Mouse (Mus musculus) ES-E14 (cell line): ENCODE measurements around the gene Rbfox3.

Experiments
- CHD2 ChIP-seq: IDR thresholded peaks from 2 replicates; pipeline ENCODE4 v1.6.1; 2014; ENCODE audit warnings: mild to moderate bottlenecking, low read depth, low read length, inconsistent platforms
- HCFC1 ChIP-seq: IDR thresholded peaks from 2 replicates; pipeline ENCODE4 v1.6.1; 2012; ENCODE audit warnings: low read length, inconsistent platforms, borderline replicate concordance; ENCODE audit not compliant: insufficient read depth
- MAFK ChIP-seq: IDR thresholded peaks from 2 replicates; pipeline ENCODE4 v1.6.1; 2014; ENCODE audit warnings: mild to moderate bottlenecking, low read depth, low read length, inconsistent platforms; ENCODE audit not compliant: insufficient read depth
- ZC3H11A ChIP-seq: IDR thresholded peaks from 2 replicates; pipeline ENCODE4 v1.6.1; 2012; ENCODE audit warnings: low read depth, mild to moderate bottlenecking, inconsistent platforms, low read length, borderline replicate concordance
- ZNF384 ChIP-seq: IDR thresholded peaks from 2 replicates; pipeline ENCODE4 v1.6.1; 2012; ENCODE audit warnings: low read depth, low read length, inconsistent platforms

GRCm38 (mm10) chr11:118881786-118882495, 29.5 kb downstream of the Rbfox3 start:
- TF ChIP-seq ZNF384 (no peak), CHD2 (no peak), HCFC1 (no peak), ZC3H11A (no peak), MAFK (no peak)
